Mouse (Mus musculus) heart, adult 2 months (tissue): ENCODE data around the gene Thap8. TPM values are rescaled to one million over a fixed set of nuclear protein-coding genes. Genes with fewer than 3 reads are reported as not detected.
A peak's percentile ranks its signal among the peaks of the same experiment; 100 is the strongest.

Experiments
- DNase-seq, 2 experiments: peaks; one replicate each; pipeline ENCODE4 v3.0.0; 2021
- H3K27ac ChIP-seq: fragments of 200-600 bp; 2 replicates; pipeline ENCODE4 v1.8.1; 2022
- H3K27me3 ChIP-seq: fragments of 200-500 bp; 2 replicates; pipeline ENCODE4 v1.6.1; 2012; ENCODE audit warnings: mild to moderate bottlenecking, low read length, inconsistent platforms, mixed read lengths; ENCODE audit not compliant: control insufficient read depth, insufficient read depth
- H3K36me3 ChIP-seq: fragments of 200-500 bp; 2 replicates; pipeline ENCODE4 v1.6.1; 2012; ENCODE audit warnings: low read length, inconsistent platforms; ENCODE audit not compliant: control insufficient read depth, insufficient read depth
- H3K4me1 ChIP-seq: fragments of 200-500 bp; 2 replicates; pipeline ENCODE4 v1.6.1; 2011; ENCODE audit warnings: low read length; ENCODE audit not compliant: control insufficient read depth, insufficient read depth
- H3K4me3 ChIP-seq: fragments of 200-600 bp; 2 replicates; pipeline ENCODE4 v1.8.1; 2022
- H3K79me2 ChIP-seq: fragments of 200-500 bp; replicated peaks from 2 replicates; pipeline ENCODE4 v1.6.1; 2012; ENCODE audit warnings: mild to moderate bottlenecking, inconsistent platforms, low read length, moderate library complexity, mixed read lengths; ENCODE audit not compliant: control insufficient read depth, insufficient read depth
- H3K9ac ChIP-seq: fragments of 200-500 bp; 2 replicates; pipeline ENCODE4 v1.6.1; 2012; ENCODE audit warnings: low read depth, mild to moderate bottlenecking, control low read depth, inconsistent platforms, low read length, mixed read lengths
- CTCF ChIP-seq: fragments of 200-600 bp; IDR thresholded peaks from 2 replicates; pipeline ENCODE4 v1.8.1; 2022; ENCODE audit warnings: antibody characterized with exemption, mild to moderate bottlenecking, moderate library complexity
- EP300 ChIP-seq: fragments of 200-500 bp; IDR thresholded peaks from 2 replicates; pipeline ENCODE4 v1.6.1; 2011; ENCODE audit warnings: low read depth, low read length, control low read depth; ENCODE audit not compliant: insufficient read depth
- POLR2A ChIP-seq: fragments of 200-500 bp; IDR thresholded peaks from 2 replicates; pipeline ENCODE4 v1.6.1; 2011; ENCODE audit warnings: mild to moderate bottlenecking, low read depth, low read length, control low read depth; ENCODE audit not compliant: insufficient read depth
- WGBS: fragments of 180-500 bp; shearing (Covaris S2); methylation state at CpG from one replicate; pipeline ENCODE4 v1.1.7; 2018; 5-methylcytosine and 5-hydroxymethylcytosine counted together
- intact Hi-C: fragments of 180-260 bp; cut with DNase I; formaldehyde crosslinking; loops from one replicate; pipeline ENCODE4 v1.15.1; 2025
- polyA plus RNA-seq: library from polyadenylated mRNA; depleted of rRNA; stranded (reverse); fragments of >200 nt; gene quantifications from 2 replicates; pipeline ENCODE4 v1.2.3, GENCODE M21; 2012
- total RNA-seq, 2 experiments: library from RNA; stranded (reverse); gene quantifications; 2 replicates each; pipeline ENCODE4 v1.2.3; 2021

Gene Thap8
- total and polyA plus RNA-seq, 3 experiments, result 0.10 TPM; not detected in 2

DNA sequence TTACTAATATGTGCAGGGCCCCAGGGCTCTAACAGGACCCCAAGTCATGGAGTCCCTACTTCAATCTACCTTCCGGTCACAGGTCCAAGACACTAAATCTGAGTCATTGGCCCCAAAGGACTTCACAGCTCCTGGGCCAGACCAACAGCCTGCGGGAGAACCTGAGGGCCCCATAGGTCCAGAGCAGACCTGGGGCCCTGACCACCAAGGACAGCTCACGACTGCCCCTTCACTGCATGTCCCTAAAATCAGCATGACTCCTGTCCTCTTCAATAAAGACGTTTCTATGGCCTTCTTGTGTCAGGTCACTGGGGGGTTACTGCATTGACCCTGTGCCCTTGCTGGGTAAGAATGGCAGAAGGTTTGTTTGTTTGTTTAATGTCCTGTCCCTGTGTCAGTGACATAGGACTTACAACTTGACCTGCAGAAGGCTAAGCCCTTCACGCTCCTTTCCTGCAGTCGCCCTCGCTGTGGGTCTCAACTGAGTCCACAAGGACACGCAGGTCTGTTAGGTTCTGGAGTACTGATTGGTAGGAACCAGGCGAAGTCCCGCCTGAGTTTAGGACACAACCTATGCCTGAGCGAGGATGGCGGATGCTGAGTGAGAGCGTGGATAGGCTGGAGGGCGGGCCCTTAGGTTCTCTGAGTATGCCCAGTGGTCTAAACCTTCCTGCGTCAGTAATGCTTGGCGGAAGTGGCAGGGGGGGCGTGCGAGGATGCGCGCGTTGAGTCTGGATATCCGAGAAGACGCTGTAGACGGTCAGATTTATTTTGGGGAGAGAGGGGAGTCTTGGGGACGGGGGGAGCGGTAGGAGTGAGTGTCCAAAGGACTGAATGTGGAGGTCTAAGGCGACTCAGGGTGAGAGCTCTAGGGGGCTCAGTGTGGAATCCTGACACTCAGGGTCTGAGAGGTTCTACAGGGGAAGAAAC is 28.4 kb downstream of the Thap8 start, which contains the start of gene Alkbh6:
Gene Alkbh6 (plus strand): TSS at position 642 of the 930 bp plus-strand sequence.
- Histone ChIP-seq H3K27me3 (no peaks in the 10 kb centered on the region), H3K27ac (peak within 1 kb of the TSS; percentile 87), H3K9ac (peak within 1 kb of the TSS; percentile 59), H3K4me3 (peak within 1 kb of the TSS; percentile 57), H3K79me2 (no peaks in the 10 kb centered on the region), H3K4me1 (peaks cover 3% of the 10 kb centered on the region), H3K36me3 (no peaks in the 10 kb centered on the region)
- WGBS, result 4% methylated on average over 27 of the region's 27 CpGs
- intact Hi-C loops, result loop anchor here (1.0 kb wide), 1 partner anchor 15 kb away; the partner anchor contains the start of gene Sdhaf1
- TF ChIP-seq CTCF (no peak), EP300 (peak; percentile 75; the same call in 1 of the 2 replicates), POLR2A (peak; percentile 100)
- DNase-seq, result peak; percentile 89 to 96

DNA sequence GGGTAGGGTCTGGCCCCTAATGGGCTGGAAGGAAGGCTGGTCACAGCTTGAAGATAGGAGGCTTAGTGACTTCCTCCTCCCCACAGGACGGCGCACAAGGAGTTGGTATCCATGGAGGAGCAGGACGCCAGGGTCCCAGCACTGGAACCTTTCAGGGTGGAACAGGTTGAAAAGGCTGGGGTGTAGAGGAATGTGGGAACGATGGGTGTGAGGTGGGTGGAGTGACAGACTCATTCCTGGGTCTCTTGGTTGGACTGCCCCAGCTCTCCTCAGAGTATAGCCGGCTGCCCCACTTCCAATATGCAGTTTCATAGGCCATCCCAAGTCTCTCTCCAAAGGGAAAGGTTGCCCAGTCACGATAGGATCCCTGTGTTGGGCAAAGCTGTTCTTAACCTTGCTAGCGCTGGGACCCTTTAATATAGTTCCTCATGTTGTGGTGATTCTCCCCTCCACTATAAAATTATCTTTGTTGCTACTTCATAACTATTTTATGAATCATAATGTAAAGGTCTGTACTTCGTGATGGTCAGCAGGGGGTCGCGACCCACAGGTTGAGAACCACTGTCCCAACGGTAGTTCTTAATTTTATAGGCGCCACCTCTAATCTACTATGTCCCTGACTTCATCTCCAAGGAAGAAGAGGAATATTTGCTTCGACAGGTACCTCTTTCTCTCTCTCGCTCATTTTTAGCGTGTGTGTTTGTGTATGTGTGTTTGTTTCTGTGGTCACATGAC is 29.7 kb downstream of the Thap8 start:
- Histone ChIP-seq H3K27ac (no peak overlapping the region), H3K36me3 (no peaks in the 10 kb centered on the region), H3K79me2 (no peaks in the 10 kb centered on the region), H3K27me3 (no peaks in the 10 kb centered on the region), H3K4me3 (peak overlapping the region; percentile 57; the same call in 1 of the 2 replicates), H3K4me1 (peaks cover 3% of the 10 kb centered on the region), H3K9ac (no peak overlapping the region; the same call in 1 of the 2 replicates)
- TF ChIP-seq EP300, result no peak
- no peak for TF ChIP-seq CTCF
- no peak for TF ChIP-seq POLR2A
- intact Hi-C loops, result loop anchor here (1.0 kb wide), 1 partner anchor 14 kb away; the partner anchor contains the start of gene Sdhaf1
- WGBS, result 53% methylated on average over 15 of the region's 15 CpGs
- DNase-seq, result no peak

DNA sequence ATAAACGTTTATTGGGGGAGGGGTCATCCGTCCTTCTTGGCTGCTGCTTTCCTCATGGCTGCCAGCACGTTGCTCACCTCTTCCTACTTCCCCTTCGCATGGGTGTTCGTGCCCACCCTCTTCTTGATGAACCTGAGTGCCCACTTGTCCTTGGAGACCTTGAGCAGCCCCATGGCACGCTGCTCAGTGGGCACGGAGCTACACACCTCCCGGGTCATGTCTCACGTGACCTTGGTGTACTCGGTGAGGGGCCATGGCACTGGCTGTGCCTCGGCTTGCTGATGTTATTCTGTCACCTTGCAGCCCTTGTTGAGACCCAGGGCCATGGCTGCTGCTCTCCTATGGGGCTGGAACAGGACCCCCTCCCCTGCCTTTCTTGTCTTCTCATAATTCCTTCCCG is 30.2 kb downstream of the Thap8 start:
- WGBS, result 83% methylated on average over 12 of the region's 12 CpGs
- Histone ChIP-seq H3K9ac (no peak overlapping the region), H3K79me2 (no peaks in the 10 kb centered on the region), H3K4me3 (no peak overlapping the region), H3K36me3 (no peaks in the 10 kb centered on the region), H3K27me3 (no peaks in the 10 kb centered on the region), H3K27ac (no peak overlapping the region), H3K4me1 (peaks cover 3% of the 10 kb centered on the region)
- TF ChIP-seq CTCF, result no peak
- no peak for TF ChIP-seq POLR2A
- no peak for TF ChIP-seq EP300
- no peak for DNase-seq
- intact Hi-C loops, result no loop called here

DNA sequence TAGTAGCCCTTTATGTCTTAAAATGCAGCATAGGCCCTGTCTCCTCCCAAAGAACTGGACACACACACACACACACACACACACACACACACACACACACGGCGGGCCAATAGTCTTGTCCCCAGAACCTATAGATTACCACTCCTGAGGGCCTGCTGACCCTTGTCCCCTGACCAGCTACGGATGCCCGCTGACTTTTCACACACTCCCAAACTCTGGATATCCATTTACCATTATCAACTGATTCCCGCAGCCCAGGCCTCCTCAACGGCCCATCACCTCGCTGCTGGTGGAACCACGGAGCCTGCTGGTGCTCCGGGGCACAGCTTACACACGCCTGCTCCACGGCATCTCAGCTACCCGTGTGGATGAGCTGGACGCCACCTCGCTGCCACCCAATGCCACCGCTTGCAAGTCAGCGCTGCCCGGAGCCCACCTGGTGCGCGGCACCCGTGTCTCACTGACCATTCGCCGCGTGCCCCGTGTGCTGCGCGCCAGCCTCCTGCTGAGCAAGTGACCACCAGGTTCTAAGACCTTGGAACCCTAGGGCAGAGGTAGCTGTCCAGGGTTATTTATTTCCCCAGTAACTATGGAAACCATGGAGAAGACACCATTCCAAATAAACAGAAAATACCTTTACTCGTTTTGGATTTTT is 33.9 kb downstream of the Thap8 start:
- Histone ChIP-seq H3K4me3 (no peak overlapping the region), H3K36me3 (no peaks in the 10 kb centered on the region), H3K9ac (no peak overlapping the region), H3K4me1 (peaks cover 1% of the 10 kb centered on the region; the same call in 1 of the 2 replicates), H3K27me3 (no peaks in the 10 kb centered on the region), H3K27ac (no peak overlapping the region), H3K79me2 (no peaks in the 10 kb centered on the region)
- DNase-seq, result no peak
- WGBS, result 55% methylated on average over 27 of the region's 27 CpGs
- TF ChIP-seq EP300, result no peak
- no peak for TF ChIP-seq POLR2A
- intact Hi-C loops, result no loop called here

DNA sequence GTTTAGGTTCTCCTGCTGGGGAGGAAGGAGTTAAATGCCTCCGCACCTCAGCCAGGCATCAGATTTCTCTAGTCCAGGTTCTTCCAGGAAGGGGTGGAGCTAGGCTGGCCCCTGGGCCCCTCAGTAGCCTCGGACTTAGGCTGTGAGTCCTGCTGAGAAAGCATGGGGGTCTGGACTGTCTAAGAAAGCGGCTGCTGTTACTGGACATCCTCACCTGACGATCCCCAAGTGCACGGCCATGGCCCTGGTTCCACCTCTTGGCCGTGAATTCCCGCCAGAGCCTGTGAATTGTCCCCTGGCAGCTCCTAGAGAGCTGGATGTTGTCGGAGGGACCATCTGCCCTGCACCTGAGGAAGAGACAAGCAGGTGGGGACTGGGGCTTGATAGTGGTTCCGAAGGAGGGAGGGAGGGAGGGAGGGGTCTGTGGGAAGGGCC is 34.8 kb downstream of the Thap8 start, which contains the start of gene Syne4:
Gene Syne4 (plus strand): TSS at position 87 of the 435 bp plus-strand sequence.
- Histone ChIP-seq H3K27ac (no peak within 1 kb of the TSS), H3K4me3 (no peak within 1 kb of the TSS), H3K27me3 (no peaks in the 10 kb centered on the region), H3K79me2 (no peaks in the 10 kb centered on the region), H3K9ac (no peak within 1 kb of the TSS), H3K36me3 (no peaks in the 10 kb centered on the region), H3K4me1 (no peaks in the 10 kb centered on the region)
- no peak for DNase-seq
- 16% methylated on average over 9 of the region's 9 CpGs for WGBS
- intact Hi-C loops, result no loop called here
- no peak for TF ChIP-seq EP300
- TF ChIP-seq POLR2A, result no peak
- no peak for TF ChIP-seq CTCF
